Mouse (Mus musculus): Measurements from ENCODE around the gene Ppp3cb. TPM values are rescaled to one million over a fixed set of nuclear protein-coding genes. Genes with fewer than 3 reads are reported as not detected.
"Not testable (repeated sequence)": the region's sequence is repeated elsewhere in the genome, so short reads cannot be mapped to it uniquely, and the experiment has no call there.

The Ppp3cb gene
- 71.9 and 73.7 TPM in 2 replicates for polyA plus RNA-seq (2015; fragmentation: Nextera tagmentation; extraction: Ambion mirVana)

DNA sequence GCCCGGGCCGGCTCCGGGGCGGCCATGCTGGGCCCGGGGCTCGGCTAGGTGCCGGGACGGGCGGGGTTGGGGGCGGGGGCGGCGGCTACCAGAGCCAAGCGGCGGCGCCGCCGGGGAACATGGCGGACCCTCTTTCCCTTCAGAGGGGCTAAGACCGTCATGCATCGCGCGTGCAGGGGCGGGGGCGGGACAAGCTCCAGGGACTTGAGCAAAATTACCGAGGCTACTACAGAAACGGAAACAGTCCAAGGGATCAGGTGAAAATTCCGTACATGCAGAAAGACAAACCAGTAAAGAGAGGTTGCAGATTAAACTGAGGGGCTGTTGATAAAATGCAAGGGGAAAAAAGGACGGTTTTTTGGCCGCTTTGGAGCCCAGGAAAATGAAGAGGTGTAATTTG is at the start of gene Ppp3cb:
Gene Ppp3cb (minus strand): TSS at position 159 of the 400 bp plus-strand sequence.
- peak; percentile 95 for ATAC-seq
- Histone ChIP-seq H3K27me3 (no peaks in the 10 kb centered on the region), H3K9ac (peak within 1 kb of the TSS; percentile 97), H3K27ac (peak within 1 kb of the TSS; percentile 97), H3K4me1 (peaks cover 30% of the 10 kb centered on the region), H3K4me3 (peak within 1 kb of the TSS; percentile 94), H3K4me2 (peak within 1 kb of the TSS; percentile 71), H3K36me3 (ENCODE audit: poor library complexity, severe bottlenecking) (peaks cover 32% of the 10 kb centered on the region), H3K9me3 (replicated peaks) (no peaks in the 10 kb centered on the region)
- under 1% methylated on average over 28 of the region's 29 CpGs for WGBS

DNA sequence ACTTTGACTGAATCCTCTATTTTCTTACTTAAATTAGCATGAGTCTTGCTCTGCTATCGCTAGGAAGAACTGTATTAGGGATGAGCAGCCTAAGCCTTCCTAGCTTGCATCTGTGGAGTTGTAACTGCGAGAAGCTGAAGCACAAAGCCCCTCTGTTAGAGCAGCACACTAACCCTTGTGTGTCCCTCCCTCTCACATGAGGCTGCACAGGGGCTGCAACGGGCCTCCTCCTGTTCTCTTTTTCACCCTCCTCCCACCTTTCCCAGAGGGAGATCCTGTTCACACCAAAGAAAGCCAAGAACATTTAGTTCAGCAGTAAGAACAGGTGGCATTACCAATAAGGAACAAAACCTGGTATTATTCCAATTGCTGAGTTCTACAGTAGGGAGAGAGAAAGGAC is 49.4 kb upstream of the Ppp3cb start:
- no peaks in the 10 kb centered on the region for H3K27me3 ChIP-seq
- no peak for ATAC-seq
- WGBS = 8% methylated on average over 3 of the region's 3 CpGs

DNA sequence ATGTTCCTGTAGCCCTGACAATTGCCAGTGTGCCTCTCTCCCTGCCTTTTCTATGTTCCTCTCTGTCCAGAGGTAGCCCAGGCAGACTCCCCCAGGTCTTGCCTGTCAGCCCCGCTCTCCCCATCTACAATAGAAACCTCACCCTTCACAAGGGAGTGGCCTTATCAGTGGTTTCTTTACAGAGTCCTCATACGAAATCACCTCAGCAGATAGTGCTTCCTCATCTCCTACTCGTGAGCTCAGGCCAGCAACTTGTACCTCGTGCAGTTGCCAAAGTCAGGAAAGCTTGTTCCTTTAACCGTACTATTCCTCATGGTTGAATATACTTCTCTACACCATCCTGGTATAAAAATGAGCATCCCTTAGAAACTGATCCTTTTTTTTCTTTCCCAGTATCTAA is 41.1 kb upstream of the Ppp3cb start:
- H3K9ac ChIP-seq = no peak overlapping the region
- WGBS = 87% methylated on average over 5 of the region's 5 CpGs
- no peak overlapping the region for H3K4me2 ChIP-seq

More for the DNA sequence above, 49.4 kb upstream of the Ppp3cb start:
- Histone ChIP-seq H3K4me2 (no peak overlapping the region), H3K9ac (no peak overlapping the region), H3K4me1 (peaks cover 12% of the 10 kb centered on the region), H3K9me3 (replicated peaks) (no peaks in the 10 kb centered on the region), H3K4me3 (no peak overlapping the region), H3K27ac (no peak overlapping the region), H3K36me3 (ENCODE audit: poor library complexity, severe bottlenecking) (no peaks in the 10 kb centered on the region)

DNA sequence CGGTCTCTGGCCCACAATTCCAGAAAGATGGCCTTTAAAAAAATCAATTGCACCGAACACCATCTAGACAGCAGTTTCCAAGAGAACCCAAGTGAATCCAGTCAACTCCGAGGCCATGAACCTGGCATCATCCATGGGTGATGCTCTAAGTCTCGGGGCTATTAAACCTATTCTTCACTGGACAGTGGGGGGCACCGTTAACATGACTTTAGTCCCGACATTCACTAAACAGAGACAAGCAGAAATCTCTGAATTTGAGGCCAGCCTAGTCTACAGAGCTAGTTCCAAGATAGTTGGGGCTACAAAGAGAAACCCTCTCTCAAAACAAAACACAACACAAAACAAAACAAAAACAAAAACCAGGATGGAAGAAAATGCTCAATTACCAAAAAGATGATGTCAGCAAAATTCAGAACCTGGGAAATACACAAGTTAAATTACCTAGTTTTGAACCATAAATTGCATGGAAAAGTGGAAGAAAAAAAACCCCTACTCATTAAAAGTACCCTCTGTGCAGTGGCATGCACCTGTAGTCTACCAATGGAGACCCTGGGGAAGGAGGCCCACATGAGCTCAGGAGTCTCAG is 32.5 kb upstream of the Ppp3cb start:
- peaks cover 35% of the 10 kb centered on the region for H3K36me3 ChIP-seq (ENCODE audit: poor library complexity, severe bottlenecking)
- no peaks in the 10 kb centered on the region for H3K9me3 ChIP-seq (replicated peaks)
- H3K27me3 ChIP-seq = no peaks in the 10 kb centered on the region
- 70% methylated on average over 6 of the region's 6 CpGs for WGBS
- no peak for ATAC-seq
- H3K27ac ChIP-seq = no peak overlapping the region
- H3K4me1 ChIP-seq = no peaks in the 10 kb centered on the region
- no peak overlapping the region for H3K4me2 ChIP-seq
- no peak overlapping the region for H3K9ac ChIP-seq
- no peak overlapping the region for H3K4me3 ChIP-seq

More for the DNA sequence above, 41.1 kb upstream of the Ppp3cb start:
- no peak for ATAC-seq
- H3K4me3 ChIP-seq = no peak overlapping the region
- H3K27ac ChIP-seq = no peak overlapping the region
- H3K27me3 ChIP-seq = no peaks in the 10 kb centered on the region
- H3K4me1 ChIP-seq = no peaks in the 10 kb centered on the region
- no peaks in the 10 kb centered on the region for H3K9me3 ChIP-seq (replicated peaks)
- peaks cover 41% of the 10 kb centered on the region for H3K36me3 ChIP-seq (ENCODE audit: poor library complexity, severe bottlenecking)

DNA sequence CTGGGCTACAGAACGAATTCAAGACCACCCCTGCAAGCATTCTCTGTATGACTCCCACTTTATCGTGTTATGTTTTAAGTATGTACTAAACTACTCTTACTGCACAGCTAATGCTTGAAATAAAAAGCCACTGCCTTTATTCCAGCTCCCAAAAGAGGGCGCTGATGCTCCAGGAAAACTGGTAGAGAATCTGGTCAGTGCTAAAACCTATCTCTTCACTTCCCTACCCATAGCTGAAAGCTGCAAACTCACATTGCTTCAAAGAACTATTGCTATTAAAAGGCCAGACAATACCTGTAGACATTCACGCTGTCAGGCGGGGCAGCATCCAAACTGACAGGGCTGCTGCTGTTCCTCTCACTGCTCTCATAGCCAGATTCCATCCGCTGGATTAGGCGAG is 29.8 kb upstream of the Ppp3cb start:
- H3K27ac ChIP-seq = no peak overlapping the region
- H3K9ac ChIP-seq = no peak overlapping the region
- H3K4me2 ChIP-seq = no peak overlapping the region
- H3K9me3 ChIP-seq (replicated peaks) = no peaks in the 10 kb centered on the region
- peaks cover 26% of the 10 kb centered on the region for H3K36me3 ChIP-seq (ENCODE audit: poor library complexity, severe bottlenecking)
- no peak overlapping the region for H3K4me3 ChIP-seq
- ATAC-seq = 0 out of 2 replicates have a peak, but pooled peaks have one; percentile 27
- no peaks in the 10 kb centered on the region for H3K4me1 ChIP-seq
- H3K27me3 ChIP-seq = no peaks in the 10 kb centered on the region
- WGBS = 54% methylated on average over 7 of the region's 7 CpGs

DNA sequence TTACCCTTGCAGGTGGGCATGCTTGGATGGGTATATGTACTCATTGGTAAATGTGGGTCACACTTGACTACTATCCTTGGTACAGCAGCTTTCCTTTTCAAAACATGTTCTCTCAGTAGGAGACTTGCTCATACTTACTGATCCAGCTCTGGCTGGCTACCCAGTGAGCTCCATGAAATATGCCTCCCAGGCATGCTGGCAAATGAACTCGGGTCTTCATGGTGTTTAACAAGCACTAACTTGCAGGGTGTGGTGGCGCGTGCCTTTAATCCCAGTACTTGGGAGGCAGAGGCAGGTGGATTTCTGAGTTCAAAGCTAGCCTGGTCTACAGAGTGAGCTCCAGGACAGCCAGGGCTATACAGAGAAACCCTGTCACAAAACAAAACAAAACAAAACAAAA is 26.8 kb upstream of the Ppp3cb start:
- H3K27ac ChIP-seq; H3K4me1 ChIP-seq; H3K9me3 ChIP-seq (replicated peaks); H3K4me2 ChIP-seq; H3K9ac ChIP-seq; H3K27me3 ChIP-seq; ATAC-seq; H3K4me3 ChIP-seq: not testable (repeated sequence)
- 94% methylated on average over 3 of the region's 3 CpGs for WGBS
- peaks cover 45% of the 10 kb centered on the region for H3K36me3 ChIP-seq (ENCODE audit: poor library complexity, severe bottlenecking)

DNA sequence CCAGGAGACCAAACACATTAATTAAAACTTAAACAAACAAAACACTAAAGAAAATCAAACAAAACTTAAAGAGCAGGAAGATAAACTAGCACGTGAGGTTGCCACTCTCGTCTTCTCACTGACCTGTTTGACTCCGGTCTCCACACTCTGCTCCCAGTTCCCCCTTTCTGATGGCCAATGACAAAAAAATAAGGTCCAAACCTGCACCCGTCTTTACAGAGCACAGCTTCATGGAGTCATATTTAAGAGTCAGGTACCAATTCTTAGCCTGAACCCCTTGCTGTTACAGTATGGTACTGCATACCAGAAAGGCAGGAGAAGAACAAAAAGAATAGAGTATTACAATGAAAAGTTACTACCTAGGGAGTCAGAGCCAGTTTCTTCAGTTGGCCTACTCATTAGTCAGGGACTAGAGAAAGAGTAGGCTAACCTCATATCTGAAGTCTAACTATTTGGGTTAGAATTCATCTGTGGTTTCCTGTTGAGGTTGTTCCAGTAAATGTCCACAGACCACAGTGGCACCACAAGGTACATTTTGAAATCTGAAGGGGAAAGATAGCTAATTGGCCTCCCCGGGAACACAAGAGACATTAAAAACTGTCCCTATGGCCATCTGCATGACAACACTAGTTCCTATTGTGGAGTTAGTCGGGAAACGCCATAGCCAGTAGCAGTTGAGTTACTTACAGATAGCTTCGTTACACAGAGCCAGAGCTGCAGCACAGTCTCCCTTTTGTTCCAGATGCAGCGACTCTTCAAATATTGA is 19.1 kb upstream of the Ppp3cb start:
- ATAC-seq = no peak
- WGBS = 75% methylated on average over 9 of the region's 9 CpGs
- Histone ChIP-seq H3K4me3 (no peak overlapping the region), H3K27me3 (no peaks in the 10 kb centered on the region), H3K9me3 (replicated peaks) (no peaks in the 10 kb centered on the region), H3K27ac (no peak overlapping the region), H3K9ac (no peak overlapping the region), H3K36me3 (ENCODE audit: poor library complexity, severe bottlenecking) (peaks cover 74% of the 10 kb centered on the region), H3K4me2 (no peak overlapping the region), H3K4me1 (no peaks in the 10 kb centered on the region)

DNA sequence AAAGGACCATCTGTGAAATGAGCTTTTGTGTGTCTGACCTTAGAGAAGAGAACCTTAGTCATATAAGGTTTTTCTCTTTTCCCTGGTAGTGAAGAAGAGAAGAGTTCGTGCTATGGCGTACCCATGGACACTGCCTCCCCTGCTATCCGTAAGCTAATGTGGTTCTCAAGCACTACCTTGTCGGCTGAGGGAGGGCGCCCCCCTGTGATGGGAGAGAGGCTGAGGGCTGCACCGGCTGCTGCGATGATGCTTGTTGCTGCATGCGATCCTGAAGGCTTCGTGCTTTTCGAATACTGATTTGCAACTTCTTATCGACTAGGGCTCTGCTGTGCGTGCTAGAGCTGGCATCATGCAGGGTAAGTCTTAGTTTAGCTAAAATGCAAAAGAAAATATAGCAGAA is 18.3 kb upstream of the Ppp3cb start:
- 71% methylated on average over 12 of the region's 12 CpGs for WGBS
- no peak overlapping the region for H3K27ac ChIP-seq
- H3K4me3 ChIP-seq = no peak overlapping the region
- H3K4me2 ChIP-seq = no peak overlapping the region
- H3K9me3 ChIP-seq (replicated peaks) = no peaks in the 10 kb centered on the region
- H3K4me1 ChIP-seq = no peaks in the 10 kb centered on the region
- ATAC-seq = no peak
- no peaks in the 10 kb centered on the region for H3K27me3 ChIP-seq
- H3K9ac ChIP-seq = no peak overlapping the region
- peaks cover 70% of the 10 kb centered on the region for H3K36me3 ChIP-seq (ENCODE audit: poor library complexity, severe bottlenecking)

DNA sequence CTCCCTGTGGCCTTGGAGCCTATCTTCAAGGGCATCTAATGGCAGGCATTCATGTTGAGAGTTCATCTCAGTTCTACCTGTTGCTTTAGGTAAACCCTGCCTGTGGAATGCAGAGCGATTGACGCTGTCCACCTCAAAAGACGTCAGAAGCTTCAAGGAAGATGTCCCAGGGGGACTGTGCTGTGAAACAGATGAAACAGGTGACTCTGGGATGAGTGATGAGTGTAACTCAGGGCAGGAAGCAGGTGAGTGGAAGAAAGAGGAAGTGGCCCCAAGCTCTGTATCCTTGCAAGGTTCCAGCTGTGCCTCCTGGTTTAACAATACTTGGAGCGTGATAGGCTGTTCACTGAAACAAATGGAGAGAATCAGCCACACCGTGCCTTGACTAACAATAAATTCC is 15.5 kb upstream of the Ppp3cb start:
- WGBS = 95% methylated on average over 5 of the region's 5 CpGs
- ATAC-seq = no peak
- Histone ChIP-seq H3K4me3 (no peak overlapping the region), H3K27ac (no peak overlapping the region), H3K9me3 (replicated peaks) (no peaks in the 10 kb centered on the region), H3K36me3 (ENCODE audit: poor library complexity, severe bottlenecking) (peaks cover 61% of the 10 kb centered on the region), H3K27me3 (no peaks in the 10 kb centered on the region), H3K4me2 (no peak overlapping the region), H3K9ac (no peak overlapping the region), H3K4me1 (no peaks in the 10 kb centered on the region)

DNA sequence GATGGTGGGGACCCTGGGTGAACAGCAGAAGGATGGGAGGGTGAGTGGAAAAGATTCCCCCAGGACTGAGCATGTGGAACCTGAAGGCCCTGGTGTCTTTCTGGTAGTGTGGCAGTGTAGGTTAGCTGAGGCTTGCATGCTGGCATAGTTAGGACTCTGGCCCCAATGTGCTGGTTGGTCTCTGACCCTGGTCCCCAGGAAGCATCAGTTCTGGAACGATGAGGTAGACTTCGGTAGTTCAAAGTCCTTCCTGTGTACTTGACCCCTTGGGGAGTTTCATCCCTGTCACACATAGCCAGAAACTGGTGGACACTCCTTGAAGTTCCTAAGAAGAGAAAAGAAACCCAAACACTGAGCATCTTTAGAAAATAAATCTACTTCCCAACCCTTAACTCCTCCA is 3.8 kb upstream of the Ppp3cb start:
- Histone ChIP-seq H3K36me3 (ENCODE audit: poor library complexity, severe bottlenecking) (peaks cover 51% of the 10 kb centered on the region), H3K4me1 (peaks cover 6% of the 10 kb centered on the region), H3K27ac (no peak overlapping the region), H3K9me3 (replicated peaks) (no peaks in the 10 kb centered on the region), H3K27me3 (no peaks in the 10 kb centered on the region), H3K4me2 (no peak overlapping the region), H3K9ac (no peak overlapping the region), H3K4me3 (no peak overlapping the region)
- 86% methylated on average over 2 of the region's 2 CpGs for WGBS
- ATAC-seq = no peak

DNA sequence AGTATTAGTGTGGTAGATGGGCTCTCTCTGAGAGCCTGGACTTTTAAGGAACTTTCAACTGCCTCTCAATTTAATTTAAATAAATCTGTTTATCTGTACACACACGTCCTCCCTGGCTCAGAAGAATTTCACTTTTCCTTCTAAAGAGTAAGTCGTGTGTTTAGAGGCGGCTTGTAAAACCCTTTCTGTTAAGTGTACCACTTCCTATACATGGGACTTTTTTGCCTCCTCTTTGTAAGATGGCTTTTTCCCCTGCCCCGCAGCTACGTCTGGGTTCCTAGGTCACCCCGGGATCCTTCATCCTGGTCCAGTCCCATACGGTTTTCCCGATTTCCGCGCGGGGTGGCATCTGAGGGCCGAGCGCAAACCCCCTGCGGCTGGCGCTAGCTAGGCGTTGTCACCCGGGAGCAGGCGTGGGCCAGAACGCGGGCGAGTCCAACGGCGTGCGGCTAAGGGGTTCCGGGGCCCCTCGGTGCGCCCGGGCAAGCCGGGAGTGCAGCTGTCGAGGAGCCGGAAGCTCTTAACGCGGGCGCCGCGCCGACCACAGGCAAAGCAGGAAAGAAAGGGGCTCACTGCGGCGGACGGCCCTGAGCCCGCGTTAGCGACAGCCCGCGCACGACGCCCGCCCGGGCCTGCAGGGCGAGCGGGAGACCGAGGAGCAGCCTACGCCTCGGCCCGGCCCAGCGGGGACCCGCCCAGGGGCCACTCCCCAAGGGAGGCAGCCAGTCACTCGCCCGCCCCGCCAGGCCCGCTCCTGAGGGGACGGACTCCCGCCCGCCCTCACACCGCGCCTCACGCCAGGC is 643 bp downstream of the Ppp3cb start:
- H3K4me2 ChIP-seq = peak overlapping the region; percentile 71
- no peaks in the 10 kb centered on the region for H3K9me3 ChIP-seq (replicated peaks)
- peak overlapping the region; percentile 97 for H3K27ac ChIP-seq
- peak overlapping the region; percentile 94 for H3K4me3 ChIP-seq
- peak; percentile 96 for ATAC-seq
- peaks cover 26% of the 10 kb centered on the region for H3K36me3 ChIP-seq (ENCODE audit: poor library complexity, severe bottlenecking)
- peaks cover 30% of the 10 kb centered on the region for H3K4me1 ChIP-seq
- no peaks in the 10 kb centered on the region for H3K27me3 ChIP-seq
- H3K9ac ChIP-seq = peak overlapping the region; percentile 97
- WGBS = under 1% methylated on average over 44 of the region's 67 CpGs

Data from forebrain, embryonic 13.5 days (tissue).